Mouse (Mus musculus): ENCODE results near the gene Rnf5. TPM values are rescaled to one million over a fixed set of nuclear protein-coding genes. Genes with fewer than 3 reads are reported as not detected.
A peak's percentile ranks its signal among the peaks of the same experiment; 100 is the strongest.

Rnf5 gene
- total RNA-seq, 2 experiments from 2014 or later, result 71.4 to 76.3 TPM

- no peak for DNase-seq (ENCODE audit: low spot score in 2 of 2)
- intact Hi-C loops (cut with DNase I), result loop anchor here (5.0 kb wide), 1 partner anchor 37 kb away; the partner anchor contains the start of genes Ppt2 and Prrt1
These were observed 13.1 kb downstream of the Rnf5 start for GRCm38 (mm10) chr17:34590154-34590987.

- intact Hi-C loops (cut with DNase I), result loop anchor here (5.0 kb wide), 1 partner anchor 38 kb away; the partner anchor contains the start of genes Ppt2 and Prrt1
- DNase-seq (ENCODE audit: low spot score in 2 of 2), result no peak
These were observed 13.8 kb downstream of the Rnf5 start, which contains the start of gene Gpsm3 for GRCm38 (mm10) chr17:34589681-34590101. Gpsm3 (plus strand) TSS chr17:34589806.

- intact Hi-C loops (cut with DNase I), result no loop called here
- no peak for DNase-seq (ENCODE audit: low spot score in 2 of 2)
These were observed 14.3 kb downstream of the Rnf5 start for GRCm38 (mm10) chr17:34589206-34589605.

GRCm38 (mm10) chr17:34588767-34589166, 14.7 kb downstream of the Rnf5 start:
- intact Hi-C loops (cut with DNase I), result no loop called here
- no peak for DNase-seq (ENCODE audit: low spot score in 2 of 2)

GRCm38 (mm10) chr17:34587814-34588213, 15.7 kb downstream of the Rnf5 start:
- no peak for DNase-seq (ENCODE audit: low spot score in 2 of 2)

GRCm38 (mm10) chr17:34587423-34587811, 16.1 kb downstream of the Rnf5 start:
- peak; percentile 99 for DNase-seq (ENCODE audit: low spot score in 2 of 2)
- intact Hi-C loops (cut with DNase I), result loop anchor here (1.0 kb wide), 1 partner anchor 465 kb away; the partner anchor contains the start of gene Brd2

More at GRCm38 (mm10) chr17:34587814-34588213, 15.7 kb downstream of the Rnf5 start:
- intact Hi-C loops (cut with DNase I), result loop anchor here (1.0 kb wide), 1 partner anchor 466 kb away; the partner anchor contains the start of gene Brd2

GRCm38 (mm10) chr17:34586796-34587422, 16.6 kb downstream of the Rnf5 start:
- intact Hi-C loops (cut with DNase I), result loop anchor here (1.0 kb wide), 1 partner anchor 465 kb away; the partner anchor contains the start of gene Brd2
- DNase-seq (ENCODE audit: low spot score in 2 of 2), result peak; percentile 90 to 92

- intact Hi-C loops (cut with DNase I), result no loop called here
- no peak for DNase-seq (ENCODE audit: low spot score in 2 of 2)
These were observed 17.4 kb downstream of the Rnf5 start for GRCm38 (mm10) chr17:34585877-34586771.

- peak in 1 of 2 experiments; percentile 47 for DNase-seq (ENCODE audit: low spot score in 2 of 2)
- intact Hi-C loops (cut with DNase I), result no loop called here
These were observed 18.4 kb downstream of the Rnf5 start for GRCm38 (mm10) chr17:34585121-34585520.

- intact Hi-C loops (cut with DNase I), result no loop called here
- DNase-seq (ENCODE audit: low spot score in 2 of 2), result no peak
These were observed 19.7 kb downstream of the Rnf5 start for GRCm38 (mm10) chr17:34583819-34584218.

GRCm38 (mm10) chr17:34583397-34583796, 20.1 kb downstream of the Rnf5 start:
- intact Hi-C loops (cut with DNase I), result no loop called here
- no peak for DNase-seq (ENCODE audit: low spot score in 2 of 2)

- no peak for DNase-seq (ENCODE audit: low spot score in 2 of 2)
- intact Hi-C loops (cut with DNase I), result no loop called here
These were observed 21.0 kb downstream of the Rnf5 start for GRCm38 (mm10) chr17:34582528-34582927.

- intact Hi-C loops (cut with DNase I), result no loop called here
- DNase-seq (ENCODE audit: low spot score in 2 of 2), result no peak
These were observed 25.4 kb downstream of the Rnf5 start for GRCm38 (mm10) chr17:34578070-34578469.

GRCm38 (mm10) chr17:34576577-34576976, 26.9 kb downstream of the Rnf5 start:
- no peak for DNase-seq (ENCODE audit: low spot score in 2 of 2)
- intact Hi-C loops (cut with DNase I), result no loop called here

- DNase-seq (ENCODE audit: low spot score in 2 of 2), result no peak
- intact Hi-C loops (cut with DNase I), result no loop called here
These were observed 31.1 kb downstream of the Rnf5 start for GRCm38 (mm10) chr17:34572361-34572760.

GRCm38 (mm10) chr17:34571875-34572274, 31.6 kb downstream of the Rnf5 start:
- DNase-seq (ENCODE audit: low spot score in 2 of 2), result no peak
- intact Hi-C loops (cut with DNase I), result no loop called here

- DNase-seq (ENCODE audit: low spot score in 2 of 2), result no peak
- intact Hi-C loops (cut with DNase I), result no loop called here
These were observed 33.6 kb downstream of the Rnf5 start for GRCm38 (mm10) chr17:34569919-34570318.

GRCm38 (mm10) chr17:34568421-34568820, 35.1 kb downstream of the Rnf5 start:
- intact Hi-C loops (cut with DNase I), result no loop called here
- DNase-seq (ENCODE audit: low spot score in 2 of 2), result no peak

- intact Hi-C loops (cut with DNase I), result no loop called here
- no peak for DNase-seq (ENCODE audit: low spot score in 2 of 2)
These were observed 36.2 kb downstream of the Rnf5 start for GRCm38 (mm10) chr17:34567311-34567710.

Data from left cerebral cortex, postnatal 25 days (tissue).